Mouse (Mus musculus) CH12.LX (cell line): ENCODE measurements around the gene Ccdc28b. TPM values are rescaled to one million over a fixed set of nuclear protein-coding genes. Genes with fewer than 3 reads are reported as not detected.

Experiments
- DNase-seq: peaks from one replicate; pipeline ENCODE4 v3.0.0-alpha.2; 2013; ENCODE audit errors: extremely low read depth
- H3K27ac ChIP-seq: 2 replicates; pipeline ENCODE4 v1.5.1; 2012; ENCODE audit warnings: low read depth, mild to moderate bottlenecking, control low read depth, moderate library complexity; ENCODE audit not compliant: insufficient read depth
- H3K27me3 ChIP-seq: replicated peaks from 2 replicates; pipeline ENCODE3; 2012; ENCODE audit warnings: inconsistent platforms
- H3K36me3 ChIP-seq, 2 experiments: replicated peaks in 1 of 2; 2 replicates each; pipeline versions ENCODE3 to v1.6.1; 2012; ENCODE audit warnings: inconsistent platforms in 1 of 2, low read length in 1 of 2, mild to moderate bottlenecking in 1 of 2, mixed read lengths in 1 of 2, moderate library complexity in 1 of 2; ENCODE audit not compliant: control insufficient read depth in 1 of 2, insufficient read depth in 1 of 2
- H3K4me1 ChIP-seq, 2 experiments: 2 replicates each; pipeline ENCODE4 v1.6.1; 2012; ENCODE audit warnings: inconsistent platforms in 1 of 2, moderate library complexity in 1 of 2; ENCODE audit not compliant: insufficient read depth in 2 of 2, control insufficient read depth in 1 of 2
- H3K4me2 ChIP-seq: 2 replicates; pipeline ENCODE4 v1.6.1; 2012; ENCODE audit warnings: low read depth, mild to moderate bottlenecking, control low read depth; ENCODE audit not compliant: poor library complexity, insufficient read depth, severe bottlenecking
- H3K4me3 ChIP-seq, 3 experiments: fragments of 150-350 bp in 1 of 3; sonication (generic) in 1 of 3; replicated peaks in 1 of 3; 2 replicates each; pipeline versions ENCODE3 to v1.5.1; 2011 to 2012; ENCODE audit warnings: low read depth in 2 of 3, low read length in 2 of 3, mild to moderate bottlenecking in 2 of 3, moderate library complexity in 2 of 3, control low read depth in 1 of 3, improper control_type of control experiment in 1 of 3, inconsistent platforms in 1 of 3, mixed read lengths in 1 of 3; ENCODE audit not compliant: poor library complexity in 1 of 3
- H3K79me2 ChIP-seq: replicated peaks from 2 replicates; pipeline ENCODE4 v1.6.1; 2012; ENCODE audit warnings: mild to moderate bottlenecking, moderate library complexity; ENCODE audit not compliant: control insufficient read depth, poor library complexity, insufficient read depth, severe bottlenecking; ENCODE audit errors: extremely low read depth
- H3K9ac ChIP-seq: 2 replicates; pipeline ENCODE4 v1.6.1; 2012; ENCODE audit warnings: low read depth, mild to moderate bottlenecking, control low read depth, moderate library complexity; ENCODE audit not compliant: insufficient read depth
- H3K9me3 ChIP-seq: replicated peaks from 2 replicates; pipeline ENCODE3; 2012; ENCODE audit warnings: low read length, inconsistent platforms, mixed read lengths
- E2F4 ChIP-seq: IDR thresholded peaks from 2 replicates; pipeline ENCODE4 v1.6.1; 2011; ENCODE audit warnings: low read depth, low read length, improper control_type of control experiment; ENCODE audit not compliant: insufficient replicate concordance
- ETS1 ChIP-seq: conservative IDR thresholded peaks from 2 replicates; pipeline ENCODE4 v1.6.1; 2012; ENCODE audit warnings: low read depth, mild to moderate bottlenecking, inconsistent platforms, low read length, improper control_type of control experiment, moderate library complexity
- MAX ChIP-seq: IDR thresholded peaks from 2 replicates; pipeline ENCODE4 v1.6.1; 2011; ENCODE audit warnings: low read length, improper control_type of control experiment
- POLR2A ChIP-seq: IDR thresholded peaks from 2 replicates; pipeline ENCODE4 v1.6.1; 2011; ENCODE audit warnings: low read depth, mild to moderate bottlenecking, improper control_type of control experiment, low read length
- POLR2AphosphoS2 ChIP-seq: IDR thresholded peaks from 2 replicates; pipeline ENCODE4 v1.6.1; 2011; ENCODE audit warnings: low read depth, low read length, improper control_type of control experiment
- SIN3A ChIP-seq: IDR thresholded peaks from 2 replicates; pipeline ENCODE4 v1.6.1; 2012; ENCODE audit warnings: low read length, improper control_type of control experiment, inconsistent platforms
- TCF12 ChIP-seq: IDR thresholded peaks from 2 replicates; pipeline ENCODE4 v1.6.1; 2014; ENCODE audit warnings: low read depth, mild to moderate bottlenecking, inconsistent platforms, low read length, improper control_type of control experiment
- ZC3H11A ChIP-seq: IDR thresholded peaks from 2 replicates; pipeline ENCODE4 v1.6.1; 2012; ENCODE audit warnings: low read depth, mild to moderate bottlenecking, inconsistent platforms, low read length, improper control_type of control experiment
- ZNF384 ChIP-seq: IDR thresholded peaks from 2 replicates; pipeline ENCODE4 v1.6.1; 2012; ENCODE audit warnings: low read depth, low read length, improper control_type of control experiment, inconsistent platforms
- dilution Hi-C: fragments of 300-500 bp; cut with MboI; formaldehyde crosslinking; loops from 2 replicates; pipeline ENCODE4 v1.14.3; 2020; ENCODE audit warnings: low sequenced_read_pairs; ENCODE audit not compliant: extremely low pct_unique_long_range_greater_than_20kb, extremely low pct_ligation_motif_present
- in situ Hi-C: fragments of 300-500 bp; cut with MboI; formaldehyde crosslinking; loops from 3 replicates; pipeline ENCODE4 v1.14.3; 2019; ENCODE audit warnings: low sequenced_read_pairs, low pct_ligation_motif_present, low pct_unique_long_range_greater_than_20kb, mixed read lengths
- polyA plus RNA-seq: library from polyadenylated mRNA; unstranded; fragments of >175 nt; gene quantifications from 2 replicates; pipeline ENCODE4 v1.2.1, GENCODE M21; 2012; ENCODE audit warnings: low read depth; ENCODE audit not compliant: insufficient read length
- total RNA-seq, 2 experiments: library from RNA; depleted of rRNA; stranded (reverse); fragments of 300-350 nt in 1 of 2; fragments of >200 nt in 1 of 2; gene quantifications; 2 replicates each; pipeline ENCODE4 v1.2.3; 2012 to 2014

The Ccdc28b gene
- total and polyA plus RNA-seq, 3 experiments = 24.0 to 28.0 (median 27.3) TPM

GRCm38 (mm10) chr4:129575171-129575844 lies 48.4 kb downstream of the Ccdc28b start (continued):
- TF ChIP-seq POLR2AphosphoS2 = no peak
- TF ChIP-seq POLR2A = peak; percentile 38; the same call in 1 of the 2 replicates
- peak; percentile 71; the same call in 1 of the 2 replicates for TF ChIP-seq SIN3A
- TF ChIP-seq ZNF384 = peak; percentile 94

DNA sequence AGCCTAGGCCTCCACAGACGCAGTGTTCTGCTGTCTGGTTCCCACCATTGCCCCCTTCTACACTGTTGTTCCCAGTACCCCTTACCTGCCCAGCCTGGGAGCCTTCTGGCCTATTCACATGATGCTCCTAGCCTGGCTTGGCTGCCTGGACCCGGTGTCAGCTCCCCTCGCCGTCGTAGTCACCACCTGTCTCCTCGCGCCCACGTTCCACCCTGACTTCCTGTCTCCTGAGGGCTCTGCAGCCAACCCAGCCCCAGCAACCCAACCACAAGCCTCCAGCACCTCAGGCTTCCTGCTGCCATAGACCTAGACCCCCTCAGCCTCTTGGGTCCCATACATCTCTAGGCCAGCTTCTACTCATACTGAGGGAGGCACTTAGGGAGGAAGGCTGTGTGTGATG lies 50.3 kb downstream of the Ccdc28b start, which contains the start of gene Lck:
TSS of gene Lck (minus strand) at position 212 of the 400 bp plus-strand sequence.
- H3K4me1 ChIP-seq = peaks cover 28 to 92% of the 10 kb centered on the region in 2 experiments

GRCm38 (mm10) chr4:129573093-129573370 lies 50.7 kb downstream of the Ccdc28b start:
- H3K4me3 ChIP-seq = peak overlapping the region in 1 of 3 experiments; percentile 13
- H3K27me3 ChIP-seq = no peaks in the 10 kb centered on the region
- in situ Hi-C loops = no loop called here
- no peak for DNase-seq
- H3K4me1 ChIP-seq = peaks cover 24 to 90% of the 10 kb centered on the region in 2 experiments
- no peaks in the 10 kb centered on the region for H3K79me2 ChIP-seq
- H3K27ac ChIP-seq = no peak overlapping the region
- no peaks in the 10 kb centered on the region for H3K36me3 ChIP-seq
- no peak overlapping the region for H3K4me2 ChIP-seq
- no peak for TF ChIP-seq E2F4
- dilution Hi-C loops = no loop called here
- no peaks in the 10 kb centered on the region for H3K9me3 ChIP-seq
- no peak overlapping the region for H3K9ac ChIP-seq

More for the DNA sequence above, 50.3 kb downstream of the Ccdc28b start, which contains the start of gene Lck:
- no peak for DNase-seq
- Histone ChIP-seq H3K9ac (no peak within 1 kb of the TSS), H3K9me3 (no peaks in the 10 kb centered on the region), H3K4me2 (no peak within 1 kb of the TSS), H3K4me3 (peak within 1 kb of the TSS in 1 of 3 experiments; percentile 13), H3K27ac (peak within 1 kb of the TSS; percentile 9), H3K36me3 (no peaks in the 10 kb centered on the region), H3K79me2 (no peaks in the 10 kb centered on the region), H3K27me3 (no peaks in the 10 kb centered on the region)
- TF ChIP-seq ETS1 (no peak), ZC3H11A (no peak), MAX (peak; percentile 44), TCF12 (0 out of 2 replicates have a peak, but pooled peaks have one; percentile 6), POLR2A (0 out of 2 replicates have a peak, but pooled peaks have one; percentile 25)
- in situ Hi-C loops = no loop called here
- dilution Hi-C loops = no loop called here
